Mouse (Mus musculus) intestine, embryonic 16.5 days (tissue): Measurements from ENCODE around the gene Ugp2. TPM values are rescaled to one million over a fixed set of nuclear protein-coding genes. Genes with fewer than 3 reads are reported as not detected.
A peak's percentile ranks its signal among the peaks of the same experiment; 100 is the strongest.

Experiments
- microRNA counts: library from miRNA; unstranded; fragments of <30 nt; microRNA quantifications from one replicate; lab custom pipeline; 2016
- microRNA-seq: library from miRNA; unstranded; fragments of <30 nt; microRNA quantifications from one replicate; pipeline ENCODE4, GENCODE M21; 2016
- polyA plus RNA-seq: library from polyadenylated mRNA; unstranded; fragments of >200 nt; fragmentation: Nextera tagmentation; extraction: Ambion mirVana; gene quantifications from 2 replicates; pipeline ENCODE4 v1.2.1, GENCODE M21; 2015

Ugp2 gene
- polyA plus RNA-seq, 1 experiment from 2014 or later: 122 TPM

MicroRNAs within 50 kb of the gene (microRNA counts, 519-probe panel; counts per million panel counts)
- microRNA mmu-miR-1933-3p (lab: Ali Mortazavi, UCI) (1,511 counts per million, percentile 12 among the panel's probes with 10 or more counts), microRNA mmu-miR-1933-5p (lab: Ali Mortazavi, UCI) (803 counts per million, percentile 2 among the panel's probes with 10 or more counts)

Small RNAs within 50 kb of the gene (microRNA-seq; reads per million reads assigned to microRNA genes)
- 1.4 reads per million for gene Mir1933

Other genes starting within 250 kb of the Ugp2 start
- 8.6 and 9.6 TPM in 2 replicates for gene Vps54, start 131.9 kb downstream of the Ugp2 start, polyA plus RNA-seq
- 4.4 and 5.7 TPM in 2 replicates for gene Wdpcp, start 201.0 kb upstream of the Ugp2 start, polyA plus RNA-seq
- 709 and 759 TPM in 2 replicates for gene Mdh1, start 201.2 kb upstream of the Ugp2 start, polyA plus RNA-seq